Mouse (Mus musculus) lung, adult 2 months (tissue): ENCODE data around the gene Uck2. TPM values are rescaled to one million over a fixed set of nuclear protein-coding genes. Genes with fewer than 3 reads are reported as not detected.

Source experiments
- DNase-seq: peaks from one replicate; pipeline ENCODE4 v3.0.0; 2022
- H3K4me1 ChIP-seq: fragments of 200-500 bp; 2 replicates; pipeline ENCODE4 v1.6.1; 2011; ENCODE audit warnings: low read length; ENCODE audit not compliant: control insufficient read depth, insufficient read depth
- H3K4me3 ChIP-seq: fragments of 200-500 bp; replicated peaks from 2 replicates; pipeline ENCODE3; 2011; ENCODE audit warnings: low read depth, mild to moderate bottlenecking, control low read depth, low read length; ENCODE audit errors: extremely low read depth
- CTCF ChIP-seq: fragments of 200-500 bp; IDR thresholded peaks from 2 replicates; pipeline ENCODE4 v1.5.1; 2011; ENCODE audit warnings: mild to moderate bottlenecking, low read length, control low read depth; ENCODE audit not compliant: insufficient read depth
- POLR2A ChIP-seq: fragments of 200-500 bp; IDR thresholded peaks from 2 replicates; pipeline ENCODE4 v1.6.1; 2011; ENCODE audit warnings: low read depth, mild to moderate bottlenecking, control low read depth, low read length, borderline replicate concordance; ENCODE audit errors: extremely low read depth
- WGBS: fragments of 180-500 bp; shearing (Covaris S2); methylation state at CpG from one replicate; pipeline ENCODE4 v1.1.7; 2018; 5-methylcytosine and 5-hydroxymethylcytosine counted together
- polyA plus RNA-seq: library from polyadenylated mRNA; depleted of rRNA; stranded (reverse); fragments of >200 nt; gene quantifications from 2 replicates; pipeline ENCODE4 v1.2.3, GENCODE M21; 2012

Uck2 gene
- polyA plus RNA-seq, 1 experiment = 17.4 TPM

- no peak for TF ChIP-seq CTCF
- no peak for TF ChIP-seq POLR2A
- 72% methylated on average over 9 of the region's 9 CpGs for WGBS
- no peak for DNase-seq
These were observed 38.8 kb downstream of the Uck2 start for GRCm38 (mm10) chr1:167246275-167246674.

DNA sequence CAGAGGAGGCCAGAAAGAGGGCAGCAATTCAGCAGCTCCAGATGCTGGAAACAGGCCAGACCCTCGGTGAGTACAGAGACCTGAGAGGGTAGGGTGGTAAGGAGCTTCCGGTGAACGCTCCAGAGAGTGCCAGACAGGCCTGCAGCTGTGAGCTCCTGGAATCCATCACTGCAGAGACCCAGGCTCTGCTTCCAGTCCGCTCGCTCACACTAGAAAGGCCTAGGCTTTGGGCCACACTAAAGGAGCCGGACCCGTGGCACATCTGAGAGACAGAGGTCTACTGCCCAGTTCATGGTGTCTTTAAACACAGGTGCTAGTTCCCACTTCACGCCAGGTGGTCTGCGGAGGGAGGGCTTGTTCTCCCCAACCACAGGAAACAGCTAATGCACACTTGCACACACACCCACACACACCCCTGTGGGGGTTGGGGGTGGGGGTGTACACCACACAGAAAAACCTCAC, 39.9 kb downstream of the Uck2 start:
- Histone ChIP-seq H3K4me3 (no peak overlapping the region), H3K4me1 (peaks cover 6% of the 10 kb centered on the region)
- no peak for DNase-seq
- TF ChIP-seq CTCF = no peak
- TF ChIP-seq POLR2A = no peak
- WGBS = 56% methylated on average over 9 of the region's 9 CpGs

More at GRCm38 (mm10) chr1:167246275-167246674, 38.8 kb downstream of the Uck2 start:
- peaks cover 6% of the 10 kb centered on the region for H3K4me1 ChIP-seq
- no peak overlapping the region for H3K4me3 ChIP-seq

- no peak overlapping the region for H3K4me3 ChIP-seq
- H3K4me1 ChIP-seq = peaks cover 9% of the 10 kb centered on the region
- no peak for TF ChIP-seq CTCF
- no peak for TF ChIP-seq POLR2A
- DNase-seq = no peak
- WGBS = 50% methylated on average over 7 of the region's 7 CpGs
These were observed 42.9 kb downstream of the Uck2 start for GRCm38 (mm10) chr1:167242191-167242681.

GRCm38 (mm10) chr1:167241487-167241886, 43.6 kb downstream of the Uck2 start:
- TF ChIP-seq POLR2A = no peak
- TF ChIP-seq CTCF = no peak
- H3K4me1 ChIP-seq = peaks cover 5% of the 10 kb centered on the region

GRCm38 (mm10) chr1:167240361-167240760, 44.8 kb downstream of the Uck2 start:
- WGBS = 69% methylated on average over 5 of the region's 5 CpGs
- TF ChIP-seq POLR2A (no peak), CTCF (no peak)
- Histone ChIP-seq H3K4me1 (peaks cover 5% of the 10 kb centered on the region), H3K4me3 (no peak overlapping the region)
- DNase-seq = no peak

More at GRCm38 (mm10) chr1:167241487-167241886, 43.6 kb downstream of the Uck2 start:
- H3K4me3 ChIP-seq = no peak overlapping the region
- 88% methylated on average over 3 of the region's 3 CpGs for WGBS
- DNase-seq = no peak

- no peak for DNase-seq
- no peak for TF ChIP-seq POLR2A
- no peak for TF ChIP-seq CTCF
- Histone ChIP-seq H3K4me3 (no peak overlapping the region), H3K4me1 (peaks cover 5% of the 10 kb centered on the region)
- WGBS = 65% methylated on average over 12 of the region's 12 CpGs
These were observed 45.2 kb downstream of the Uck2 start for GRCm38 (mm10) chr1:167239916-167240315.

GRCm38 (mm10) chr1:167237798-167238197, 47.3 kb downstream of the Uck2 start:
- DNase-seq = no peak
- peaks cover 5% of the 10 kb centered on the region for H3K4me1 ChIP-seq
- WGBS = 71% methylated on average over 11 of the region's 11 CpGs
- TF ChIP-seq POLR2A (no peak), CTCF (no peak)
- no peak overlapping the region for H3K4me3 ChIP-seq

DNA sequence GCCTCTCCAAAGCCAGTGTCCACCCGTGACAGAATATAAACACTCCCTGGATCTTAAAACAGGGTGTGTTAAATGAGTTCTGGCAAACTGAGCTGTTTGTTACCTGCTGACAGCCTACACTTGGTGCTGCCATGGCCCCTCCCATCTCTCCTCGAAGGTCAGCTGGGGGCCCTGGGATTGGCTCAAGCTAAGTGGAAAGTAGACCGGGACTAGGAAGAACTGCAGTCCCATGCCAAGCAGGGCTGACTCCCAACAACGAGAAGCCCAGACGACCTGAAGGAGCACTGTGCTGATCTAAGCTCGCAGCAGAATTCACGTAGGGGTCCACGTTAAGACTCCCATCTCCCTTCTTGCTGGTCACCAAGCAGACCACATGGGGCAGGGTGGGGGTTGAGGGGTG, 48.3 kb downstream of the Uck2 start:
- WGBS = 54% methylated on average over 8 of the region's 8 CpGs
- H3K4me1 ChIP-seq = peaks cover 3% of the 10 kb centered on the region; the same call in 1 of the 2 replicates
- no peak overlapping the region for H3K4me3 ChIP-seq
- DNase-seq = no peak
- no peak for TF ChIP-seq CTCF
- no peak for TF ChIP-seq POLR2A

GRCm38 (mm10) chr1:167234344-167234743, 50.8 kb downstream of the Uck2 start:
- DNase-seq = no peak
- Histone ChIP-seq H3K4me3 (no peak overlapping the region), H3K4me1 (peaks cover 3% of the 10 kb centered on the region; the same call in 1 of the 2 replicates)
- 95% methylated on average over 10 of the region's 10 CpGs for WGBS
- TF ChIP-seq CTCF (no peak), POLR2A (no peak)

- H3K4me3 ChIP-seq = no peak overlapping the region
- TF ChIP-seq CTCF (no peak), POLR2A (no peak)
- WGBS = 91% methylated on average over 7 of the region's 7 CpGs
- H3K4me1 ChIP-seq = no peaks in the 10 kb centered on the region
- no peak for DNase-seq
These were observed 52.2 kb downstream of the Uck2 start for GRCm38 (mm10) chr1:167232918-167233317.
